1 mouse cellular context compared by ENCODE assay signal in the genomic region with DNA sequence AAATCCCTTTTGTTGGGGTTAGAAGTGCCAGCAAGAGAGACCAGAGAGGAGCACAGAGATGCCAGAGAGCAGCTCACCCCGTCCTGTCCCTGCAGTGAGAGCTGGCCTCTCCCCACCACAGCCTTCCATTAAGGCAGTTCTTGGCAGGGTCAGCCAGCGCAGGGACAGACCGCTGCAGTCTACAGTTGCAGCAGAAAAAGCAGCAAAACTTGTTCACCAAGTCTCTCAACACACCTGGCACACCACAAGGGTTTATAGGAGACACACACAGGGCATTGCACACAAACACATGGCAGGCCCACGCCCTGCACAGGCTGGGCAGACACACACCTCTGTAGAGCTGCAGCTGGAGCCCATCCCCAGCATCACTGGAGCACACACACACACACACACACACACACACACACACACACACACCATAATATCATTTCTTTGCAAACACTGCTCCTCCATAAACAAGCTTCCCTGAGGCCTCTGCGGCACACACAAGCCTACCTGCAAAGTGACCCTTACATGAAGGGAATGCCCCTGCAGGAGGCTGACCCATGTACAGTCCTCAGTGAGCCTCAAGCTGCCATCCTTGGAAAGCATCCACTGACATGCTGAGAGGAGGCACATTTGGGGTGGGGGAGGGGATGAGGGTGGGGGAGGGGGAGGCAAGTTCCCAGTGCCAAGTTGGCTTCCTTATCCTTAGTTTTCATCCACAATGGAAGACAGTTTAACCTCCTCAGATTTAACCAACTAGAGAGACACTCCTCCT.
TF ChIP-seq lines count a peak whose summit lies in the region.

No protein-coding gene starts in this region.

TF ChIP-seq in CH12.LX, 34 proteins besides CTCF, POLR2A, EP300 and RAD21 (continued from another document):
- no peak for TF ChIP-seq TBP (conservative IDR thresholded peaks at IDR 0.05; ENCODE audit: low read depth, low read length)
